Mouse (Mus musculus): Measurements from ENCODE around the gene Slc25a11. TPM values are rescaled to one million over a fixed set of nuclear protein-coding genes. Genes with fewer than 3 reads are reported as not detected.

Slc25a11 gene
- total and polyA plus RNA-seq, 2 experiments from 2014 or later, result 140 to 160 TPM

DNA sequence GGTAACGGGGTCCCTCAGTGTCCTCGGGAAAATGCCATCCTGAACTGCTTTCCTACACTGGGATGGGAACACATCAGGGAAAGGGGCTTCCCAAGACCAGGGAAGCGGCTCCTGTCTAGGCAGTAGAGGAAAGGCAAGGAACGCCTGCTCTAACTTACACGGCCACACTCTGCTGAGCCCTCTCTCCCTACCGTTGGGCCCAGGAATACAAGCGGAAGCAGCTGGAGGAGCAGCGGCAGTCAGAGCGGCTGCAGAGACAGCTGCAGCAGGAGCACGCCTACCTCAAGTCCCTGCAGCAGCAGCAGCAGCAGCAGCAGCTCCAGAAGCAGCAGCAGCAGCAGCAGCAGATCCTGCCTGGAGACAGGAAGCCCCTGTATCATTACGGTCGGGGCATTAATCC lies 40.6 kb downstream of the Slc25a11 start:
- H3K27ac ChIP-seq (ENCODE audit: low read depth, low read length), result no peak overlapping the region
- peaks cover 81% of the 10 kb centered on the region for H3K36me3 ChIP-seq (ENCODE audit: insufficient read depth, low read length)
- no peak for TF ChIP-seq CTCF (IDR thresholded peaks at IDR 0.05)
- no peak overlapping the region for H3K4me2 ChIP-seq (ENCODE audit: low read depth, low read length, poor library complexity, severe bottlenecking)
- ATAC-seq (ENCODE audit: low FRiP score) (no peak), DNase-seq (ENCODE audit: low spot score) (no peak)
- H3K4me1 ChIP-seq (ENCODE audit: insufficient read depth, low read length), result no peaks in the 10 kb centered on the region
- H3K27me3 ChIP-seq (ENCODE audit: insufficient read depth, low read length), result no peaks in the 10 kb centered on the region
- WGBS, result 77% methylated on average over 12 of the region's 12 CpGs
- H3K9ac ChIP-seq (replicated peaks; ENCODE audit: low read length, poor library complexity, severe bottlenecking), result no peak overlapping the region
- no peak overlapping the region for H3K4me3 ChIP-seq (ENCODE audit: low read depth, low read length)
- no peaks in the 10 kb centered on the region for H3K9me3 ChIP-seq (ENCODE audit: low read length)

DNA sequence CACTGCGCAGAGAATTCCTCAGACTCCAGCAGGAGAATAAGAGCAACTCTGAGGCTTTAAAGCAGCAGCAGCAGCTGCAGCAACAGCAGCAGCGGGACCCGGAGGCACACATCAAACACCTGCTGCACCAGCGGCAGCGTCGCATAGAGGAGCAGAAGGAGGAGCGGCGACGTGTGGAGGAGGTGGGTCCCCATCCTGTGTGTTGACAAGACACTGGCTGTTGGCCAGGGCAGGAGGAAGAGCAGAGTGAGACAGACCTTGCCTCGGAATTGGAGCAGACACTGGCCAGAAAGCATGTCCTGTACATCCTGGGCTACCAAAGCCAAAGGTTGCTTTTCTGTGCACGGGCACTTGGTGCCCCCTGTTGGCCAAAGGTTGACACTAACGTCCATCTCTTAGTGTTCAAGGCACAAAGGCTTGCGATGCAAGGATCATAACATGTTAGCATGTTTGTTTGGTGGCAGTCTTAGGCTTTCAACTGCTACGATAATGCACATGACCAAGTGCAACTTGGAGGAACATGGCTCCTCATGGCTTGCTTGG lies 42.2 kb downstream of the Slc25a11 start:
- DNase-seq (ENCODE audit: low spot score) (peak; percentile 80), ATAC-seq (ENCODE audit: low FRiP score) (peak; percentile 36; the same call in 1 of the 2 replicates)
- H3K4me2 ChIP-seq (ENCODE audit: low read depth, low read length, poor library complexity, severe bottlenecking), result no peak overlapping the region
- no peak overlapping the region for H3K9ac ChIP-seq (replicated peaks; ENCODE audit: low read length, poor library complexity, severe bottlenecking)
- H3K9me3 ChIP-seq (ENCODE audit: low read length), result no peaks in the 10 kb centered on the region
- no peaks in the 10 kb centered on the region for H3K4me1 ChIP-seq (ENCODE audit: insufficient read depth, low read length)
- peaks cover 79% of the 10 kb centered on the region for H3K36me3 ChIP-seq (ENCODE audit: insufficient read depth, low read length)
- peak; percentile 88 for TF ChIP-seq CTCF (IDR thresholded peaks at IDR 0.05)
- no peak overlapping the region for H3K27ac ChIP-seq (ENCODE audit: low read depth, low read length)
- H3K4me3 ChIP-seq (ENCODE audit: low read depth, low read length), result no peak overlapping the region
- WGBS, result 52% methylated on average over 14 of the region's 14 CpGs
- no peaks in the 10 kb centered on the region for H3K27me3 ChIP-seq (ENCODE audit: insufficient read depth, low read length)

DNA sequence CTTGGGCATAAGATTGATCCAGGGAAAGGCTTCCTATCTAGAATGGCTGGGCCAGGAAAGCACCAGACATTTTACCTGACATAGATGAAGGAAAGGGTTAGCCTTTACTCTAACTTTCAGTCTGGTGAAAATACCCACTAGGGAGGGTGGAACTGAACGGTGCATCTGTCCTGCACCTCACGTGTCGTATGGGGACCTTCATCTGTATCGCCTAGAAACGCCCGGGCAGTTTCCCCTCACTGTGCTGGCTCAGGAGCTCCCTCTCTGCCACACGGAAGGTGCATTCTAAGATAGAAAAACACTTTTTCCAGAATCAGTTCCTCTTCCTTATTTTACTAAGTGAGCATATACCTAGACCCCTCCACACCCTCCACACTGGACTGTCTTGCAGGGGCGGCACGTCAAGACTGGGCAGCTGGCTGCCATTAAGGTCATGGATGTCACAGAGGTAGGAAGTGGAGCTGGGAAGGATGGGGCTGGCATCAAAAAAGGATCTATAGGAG lies 48.8 kb downstream of the Slc25a11 start:
- H3K9me3 ChIP-seq (ENCODE audit: low read length), result no peaks in the 10 kb centered on the region
- peaks cover 42% of the 10 kb centered on the region for H3K36me3 ChIP-seq (ENCODE audit: insufficient read depth, low read length)
- no peak for DNase-seq (ENCODE audit: low spot score)
- H3K4me3 ChIP-seq (ENCODE audit: low read depth, low read length), result no peak overlapping the region
- 89% methylated on average over 9 of the region's 9 CpGs for WGBS
- H3K4me2 ChIP-seq (ENCODE audit: low read depth, low read length, poor library complexity, severe bottlenecking), result no peak overlapping the region
- H3K4me1 ChIP-seq (ENCODE audit: insufficient read depth, low read length), result no peaks in the 10 kb centered on the region
- H3K27ac ChIP-seq (ENCODE audit: low read depth, low read length), result no peak overlapping the region
- no peak for ATAC-seq (ENCODE audit: low FRiP score)
- H3K9ac ChIP-seq (replicated peaks; ENCODE audit: low read length, poor library complexity, severe bottlenecking), result no peak overlapping the region
- no peak for TF ChIP-seq CTCF (IDR thresholded peaks at IDR 0.05)
- H3K27me3 ChIP-seq (ENCODE audit: insufficient read depth, low read length), result no peaks in the 10 kb centered on the region

DNA sequence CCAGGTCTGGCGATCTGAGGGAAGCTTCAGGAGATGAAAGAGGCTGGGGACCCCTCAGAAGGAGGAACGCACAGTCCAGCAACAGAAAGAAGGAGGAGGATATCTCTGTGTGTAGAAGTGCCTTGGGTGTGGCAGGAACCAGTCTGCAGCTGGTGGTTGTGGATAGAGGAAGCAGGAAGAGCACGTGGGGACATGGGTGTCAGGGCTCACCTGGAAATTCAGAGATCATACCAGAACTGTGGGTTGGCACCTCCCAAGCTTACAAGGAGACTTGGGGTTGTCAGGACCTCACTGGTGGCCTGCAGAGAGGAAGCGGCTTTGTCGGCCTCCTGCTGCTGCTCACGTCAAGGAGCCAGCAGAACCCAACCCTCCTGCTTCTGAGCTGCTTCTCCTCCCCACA lies 50.0 kb downstream of the Slc25a11 start:
- Histone ChIP-seq H3K36me3 (ENCODE audit: insufficient read depth, low read length) (peaks cover 41% of the 10 kb centered on the region), H3K4me3 (ENCODE audit: low read depth, low read length) (no peak overlapping the region), H3K9ac (replicated peaks; ENCODE audit: low read length, poor library complexity, severe bottlenecking) (no peak overlapping the region), H3K27ac (ENCODE audit: low read depth, low read length) (no peak overlapping the region), H3K27me3 (ENCODE audit: insufficient read depth, low read length) (no peaks in the 10 kb centered on the region), H3K4me1 (ENCODE audit: insufficient read depth, low read length) (no peaks in the 10 kb centered on the region), H3K4me2 (ENCODE audit: low read depth, low read length, poor library complexity, severe bottlenecking) (no peak overlapping the region), H3K9me3 (ENCODE audit: low read length) (no peaks in the 10 kb centered on the region)
- WGBS, result 87% methylated on average over 6 of the region's 6 CpGs
- DNase-seq (ENCODE audit: low spot score) (no peak), ATAC-seq (ENCODE audit: low FRiP score) (no peak)
- no peak for TF ChIP-seq CTCF (IDR thresholded peaks at IDR 0.05)

- peaks cover 29% of the 10 kb centered on the region for H3K36me3 ChIP-seq (ENCODE audit: insufficient read depth, low read length)
- no peak overlapping the region for H3K27ac ChIP-seq (ENCODE audit: low read depth, low read length)
- no peaks in the 10 kb centered on the region for H3K9me3 ChIP-seq (ENCODE audit: low read length)
- peak; percentile 30 for DNase-seq (ENCODE audit: low spot score)
- no peaks in the 10 kb centered on the region for H3K27me3 ChIP-seq (ENCODE audit: insufficient read depth, low read length)
- no peak for TF ChIP-seq CTCF (IDR thresholded peaks at IDR 0.05)
- no peak overlapping the region for H3K4me3 ChIP-seq (ENCODE audit: low read depth, low read length)
- ATAC-seq (ENCODE audit: low FRiP score), result no peak
- H3K4me1 ChIP-seq (ENCODE audit: insufficient read depth, low read length), result no peaks in the 10 kb centered on the region
- H3K4me2 ChIP-seq (ENCODE audit: low read depth, low read length, poor library complexity, severe bottlenecking), result no peak overlapping the region
- H3K9ac ChIP-seq (replicated peaks; ENCODE audit: low read length, poor library complexity, severe bottlenecking), result no peak overlapping the region
- 45% methylated on average over 4 of the region's 4 CpGs for WGBS
Observed at GRCm38 (mm10) chr11:70596094-70596493, 51.2 kb downstream of the Slc25a11 start.

DNA sequence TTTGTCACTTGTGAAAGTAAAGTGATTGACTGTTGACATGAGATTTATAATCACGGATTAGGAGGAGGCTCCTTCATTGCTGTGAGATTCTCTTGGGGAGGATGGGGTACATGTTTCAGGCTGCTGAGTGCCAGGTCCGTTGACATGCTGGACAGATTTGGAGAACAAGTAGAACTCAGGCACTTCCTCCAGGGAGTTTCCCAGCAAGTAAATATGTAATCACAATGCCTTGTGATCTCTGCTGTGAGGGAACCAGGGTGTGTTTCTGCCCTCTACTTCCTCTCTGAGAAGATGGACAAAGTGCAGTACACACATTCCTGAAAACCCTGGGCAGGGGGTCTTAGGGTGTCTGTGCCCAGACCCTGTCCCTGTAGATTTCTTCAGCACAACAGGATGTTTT lies 51.6 kb downstream of the Slc25a11 start:
- no peak for ATAC-seq (ENCODE audit: low FRiP score)
- Histone ChIP-seq H3K27ac (ENCODE audit: low read depth, low read length) (no peak overlapping the region), H3K27me3 (ENCODE audit: insufficient read depth, low read length) (no peaks in the 10 kb centered on the region), H3K4me1 (ENCODE audit: insufficient read depth, low read length) (no peaks in the 10 kb centered on the region), H3K36me3 (ENCODE audit: insufficient read depth, low read length) (peaks cover 29% of the 10 kb centered on the region), H3K4me2 (ENCODE audit: low read depth, low read length, poor library complexity, severe bottlenecking) (no peak overlapping the region), H3K9me3 (ENCODE audit: low read length) (no peaks in the 10 kb centered on the region), H3K9ac (replicated peaks; ENCODE audit: low read length, poor library complexity, severe bottlenecking) (no peak overlapping the region), H3K4me3 (ENCODE audit: low read depth, low read length) (no peak overlapping the region)
- WGBS, result 69% methylated on average over 2 of the region's 2 CpGs
- no peak for DNase-seq (ENCODE audit: low spot score)
- TF ChIP-seq CTCF (IDR thresholded peaks at IDR 0.05), result no peak
